Mouse (Mus musculus): ENCODE results near the gene Zfp991.
"Not testable (repeated sequence)": the region's sequence is repeated elsewhere in the genome, so short reads cannot be mapped to it uniquely, and the experiment has no call there.

Zfp991 gene

GRCm38 (mm10) chr4:147181969-147182705 is 50.3 kb downstream of the Zfp991 start:
- DNase-seq (ENCODE audit: low spot score): not testable (repeated sequence)

DNA sequence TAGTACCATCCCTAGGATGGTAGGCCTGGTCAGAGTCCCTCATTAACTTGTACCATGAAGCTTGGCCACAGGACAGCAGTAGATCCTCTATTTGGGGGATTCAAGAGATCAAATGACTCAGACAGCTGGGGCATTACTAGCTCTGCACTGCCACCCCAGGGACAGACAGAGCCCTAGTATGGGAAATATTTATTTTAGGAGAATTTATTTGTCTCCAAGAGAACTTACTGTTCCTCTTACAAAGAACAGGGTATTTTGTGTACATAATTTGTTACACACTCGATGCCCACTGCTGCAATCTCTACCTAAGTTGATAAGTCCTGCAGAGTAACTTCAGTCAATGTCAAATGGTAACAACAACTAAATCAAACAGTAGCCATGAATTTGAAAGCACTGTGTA is 55.0 kb downstream of the Zfp991 start:
- DNase-seq (ENCODE audit: low spot score): not testable (repeated sequence)

GRCm38 (mm10) chr4:147187283-147187965 is 55.6 kb downstream of the Zfp991 start:
- not testable (repeated sequence) for DNase-seq (ENCODE audit: low spot score)

- DNase-seq (ENCODE audit: low spot score): not testable (repeated sequence)
Observed at GRCm38 (mm10) chr4:147195186-147195585, 63.3 kb downstream of the Zfp991 start.

- not testable (repeated sequence) for DNase-seq (ENCODE audit: low spot score)
Observed at GRCm38 (mm10) chr4:147197210-147197609, 65.4 kb downstream of the Zfp991 start.

DNA sequence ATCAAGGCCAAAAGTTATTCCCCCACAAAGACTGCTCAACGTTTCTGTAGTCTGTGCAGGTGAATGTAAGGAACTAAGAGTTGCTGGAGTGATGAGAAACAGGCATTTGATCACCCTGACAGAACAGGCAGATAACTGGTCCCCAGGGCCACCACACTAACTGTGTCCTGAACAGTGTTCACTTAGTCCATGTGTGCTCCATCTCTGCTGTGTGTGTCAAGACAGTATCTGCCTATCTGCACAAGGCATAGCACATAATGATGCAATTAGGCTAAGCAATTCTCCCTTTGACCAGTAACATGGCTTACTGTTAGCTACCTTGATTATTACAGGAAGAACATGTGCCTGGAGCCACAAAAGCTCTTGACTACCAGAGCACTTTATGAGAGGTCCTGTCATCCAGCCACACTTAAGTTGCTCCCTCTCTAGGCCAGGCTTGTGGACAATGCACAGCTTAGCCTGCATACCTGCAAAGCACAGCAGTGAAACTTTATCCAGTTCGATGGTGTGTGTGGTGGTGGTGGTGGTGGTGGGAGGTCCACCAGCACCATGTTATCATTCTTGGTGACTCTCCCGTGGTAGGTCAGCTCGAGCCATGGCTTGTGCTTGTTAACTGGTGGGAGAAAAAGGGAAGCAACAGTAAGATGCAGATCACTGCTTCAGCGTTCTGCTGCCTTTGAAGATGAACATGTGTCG is 67.4 kb downstream of the Zfp991 start:
- not testable (repeated sequence) for DNase-seq (ENCODE audit: low spot score)

- not testable (repeated sequence) for DNase-seq (ENCODE audit: low spot score)
Observed at GRCm38 (mm10) chr4:147201920-147202660, 70.3 kb downstream of the Zfp991 start.

DNA sequence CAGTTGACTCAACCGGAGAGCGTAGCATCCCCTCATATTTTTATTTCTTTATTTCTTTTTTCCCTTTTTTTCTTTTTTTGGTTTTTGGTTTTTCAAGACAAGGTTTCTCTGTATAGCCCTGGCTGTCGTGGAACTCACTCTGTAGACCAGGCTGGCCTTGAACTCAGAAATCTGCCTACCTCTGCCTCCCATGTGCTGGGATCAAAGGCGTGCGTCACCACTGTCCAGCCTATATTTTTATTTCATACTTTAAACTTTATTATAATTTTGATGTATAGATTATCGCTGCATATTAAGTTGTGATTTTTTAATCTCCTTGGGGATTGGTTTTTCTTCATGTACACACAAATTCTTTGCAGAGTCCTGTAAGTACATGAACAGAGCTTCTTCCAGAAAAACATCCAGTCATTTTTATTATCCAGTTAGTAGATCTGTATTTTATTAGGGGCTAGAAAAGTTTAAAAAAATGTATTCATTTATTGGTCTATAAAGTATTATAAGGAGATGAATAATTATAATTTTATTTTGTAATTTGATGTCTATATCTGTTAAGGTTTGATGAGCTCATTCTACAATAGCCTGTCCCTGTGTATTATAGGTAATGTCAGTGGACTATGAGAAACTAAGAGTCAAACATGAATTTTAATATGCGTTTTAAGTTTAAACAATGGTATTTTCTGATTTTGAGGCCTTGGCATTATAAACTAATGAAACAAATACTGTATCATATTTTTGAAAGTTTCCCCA is 80.5 kb downstream of the Zfp991 start:
- DNase-seq (ENCODE audit: low spot score): not testable (repeated sequence)

DNA sequence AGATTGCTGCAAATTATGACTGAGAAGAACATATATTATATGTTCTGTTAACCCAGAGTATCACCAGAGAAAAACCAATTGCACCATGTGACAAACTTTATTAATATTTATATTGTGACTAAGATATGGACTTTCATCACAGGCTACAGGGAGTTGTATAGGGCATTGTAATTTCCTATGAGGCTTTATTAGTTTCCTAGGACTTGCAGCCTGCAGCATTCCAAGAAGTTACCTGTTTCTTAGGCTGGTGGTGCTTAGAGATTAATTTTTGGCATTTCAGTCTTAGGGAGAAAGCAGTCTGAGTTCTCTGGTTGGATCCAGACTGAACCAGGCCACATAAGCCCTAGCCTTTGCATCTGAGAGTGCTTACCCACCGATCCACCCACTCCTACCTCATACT is 82.4 kb downstream of the Zfp991 start:
- DNase-seq (ENCODE audit: low spot score): not testable (repeated sequence)

DNA sequence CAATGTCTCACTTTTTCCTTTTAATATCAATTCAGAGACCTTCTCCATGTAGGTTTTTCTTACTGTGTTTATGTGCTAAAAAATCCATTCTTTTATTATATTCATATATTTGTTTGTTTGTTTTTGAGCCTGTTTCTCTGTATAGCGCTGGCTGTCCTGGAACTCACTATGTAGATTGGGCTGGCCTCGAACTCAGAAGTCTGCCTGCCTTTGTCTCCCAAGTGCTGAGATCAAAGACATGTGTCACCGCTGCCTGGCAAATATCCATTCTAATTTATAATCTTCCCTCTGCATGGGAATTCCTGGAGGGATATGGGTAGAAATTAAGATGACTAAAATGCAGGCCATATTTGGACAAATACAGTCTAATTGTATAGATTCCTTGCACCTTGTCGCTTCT is 85.8 kb downstream of the Zfp991 start:
- not testable (repeated sequence) for DNase-seq (ENCODE audit: low spot score)

DNA sequence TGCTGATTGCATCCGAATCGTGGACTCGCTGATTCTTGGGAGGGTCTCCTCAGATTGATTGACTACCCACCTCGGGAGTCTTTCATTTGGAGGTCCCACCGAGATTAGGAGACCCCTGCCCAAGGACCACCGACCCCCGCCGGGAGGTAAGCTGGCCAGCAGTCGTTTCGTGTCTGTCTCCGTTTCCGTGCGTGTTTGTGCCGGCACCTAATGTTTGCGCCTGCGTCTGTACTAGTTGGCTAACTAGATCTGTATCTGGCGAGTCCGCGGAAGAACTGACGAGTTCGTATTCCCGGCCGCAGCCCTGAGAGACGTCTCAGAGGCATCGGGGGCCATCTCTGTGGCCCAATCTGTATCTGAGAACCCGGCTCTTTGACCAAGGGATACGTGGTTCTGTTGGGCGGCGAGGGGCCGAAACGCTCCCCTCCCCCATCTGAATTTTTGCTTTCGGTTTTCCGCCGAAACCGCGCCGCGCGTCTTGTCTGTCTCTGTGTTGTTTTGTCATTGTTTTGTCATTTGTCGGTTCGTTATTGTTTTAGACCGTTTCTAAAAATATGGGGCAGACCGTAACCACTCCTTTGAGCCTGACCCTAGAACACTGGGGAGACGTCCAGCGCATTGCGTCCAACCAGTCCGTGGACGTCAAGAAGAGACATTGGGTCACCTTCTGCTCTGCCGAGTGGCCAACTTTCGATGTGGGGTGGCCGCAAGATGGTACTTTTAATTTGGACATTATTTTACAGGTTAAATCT is 87.7 kb downstream of the Zfp991 start:
- not testable (repeated sequence) for DNase-seq (ENCODE audit: low spot score)

DNA sequence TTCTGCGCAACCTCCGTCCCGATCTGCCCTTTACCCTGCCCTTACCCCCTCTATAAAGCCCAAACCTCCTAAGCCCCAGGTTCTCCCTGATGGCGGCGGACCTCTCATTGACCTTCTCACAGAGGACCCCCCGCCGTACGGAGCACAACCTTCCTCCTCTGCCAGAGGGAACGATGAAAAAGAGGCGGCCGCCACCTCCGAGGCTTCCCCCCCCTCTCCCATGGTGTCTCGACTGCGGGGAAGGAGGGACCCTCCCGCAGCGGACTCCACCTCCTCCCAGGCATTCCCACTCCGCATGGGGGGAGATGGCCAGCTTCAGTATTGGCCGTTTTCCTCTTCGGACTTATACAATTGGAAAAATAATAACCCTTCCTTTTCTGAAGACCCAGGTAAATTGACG is 88.4 kb downstream of the Zfp991 start:
- not testable (repeated sequence) for DNase-seq (ENCODE audit: low spot score)

DNA sequence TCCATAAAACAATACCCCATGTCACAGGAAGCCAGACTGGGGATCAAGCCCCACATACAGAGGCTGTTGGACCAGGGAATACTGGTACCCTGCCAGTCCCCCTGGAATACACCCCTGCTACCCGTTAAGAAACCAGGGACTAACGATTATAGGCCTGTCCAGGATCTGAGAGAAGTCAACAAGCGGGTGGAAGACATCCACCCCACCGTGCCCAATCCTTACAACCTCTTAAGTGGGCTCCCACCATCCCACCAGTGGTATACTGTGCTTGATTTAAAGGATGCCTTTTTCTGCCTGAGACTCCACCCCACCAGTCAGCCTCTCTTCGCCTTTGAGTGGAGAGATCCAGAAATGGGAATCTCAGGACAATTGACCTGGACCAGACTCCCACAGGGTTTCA is 90.2 kb downstream of the Zfp991 start:
- not testable (repeated sequence) for DNase-seq (ENCODE audit: low spot score)

GRCm38 (mm10) chr4:147223778-147224435 is 92.1 kb downstream of the Zfp991 start:
- not testable (repeated sequence) for DNase-seq (ENCODE audit: low spot score)

DNA sequence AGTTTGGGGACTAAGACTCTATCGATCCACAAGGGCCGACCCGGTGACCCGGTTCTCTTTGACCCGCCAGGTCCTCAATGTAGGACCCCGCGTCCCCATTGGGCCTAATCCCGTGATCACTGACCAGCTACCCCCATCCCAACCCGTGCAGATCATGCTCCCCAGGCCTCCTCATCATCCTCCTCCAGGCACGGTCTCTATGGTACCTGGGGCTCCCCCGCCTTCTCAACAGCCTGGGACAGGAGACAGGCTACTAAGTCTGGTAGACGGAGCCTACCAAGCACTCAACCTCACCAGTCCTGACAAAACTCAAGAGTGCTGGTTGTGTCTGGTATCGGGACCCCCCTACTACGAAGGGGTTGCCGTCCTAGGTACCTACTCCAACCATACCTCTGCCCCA is 93.8 kb downstream of the Zfp991 start:
- not testable (repeated sequence) for DNase-seq (ENCODE audit: low spot score)

DNA sequence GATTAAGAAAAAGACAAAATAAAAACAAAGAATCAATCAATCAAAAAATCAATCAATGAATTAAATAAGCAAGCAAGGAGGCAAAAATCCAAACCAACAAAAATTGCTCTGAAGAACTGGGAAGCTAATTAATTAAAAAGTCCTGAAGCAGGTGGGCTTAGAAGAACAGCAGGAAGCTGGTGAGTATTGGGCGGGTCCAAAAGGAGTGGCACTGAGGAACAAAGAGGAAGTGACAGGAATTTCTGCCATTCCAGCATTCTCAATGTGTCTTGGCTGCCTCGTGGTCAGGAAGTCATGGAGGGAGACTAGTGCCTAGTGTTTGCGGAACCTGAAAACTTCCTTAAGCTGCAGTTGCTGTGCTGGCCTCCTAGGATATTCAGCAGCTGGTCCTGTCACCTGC is 98.2 kb downstream of the Zfp991 start:
- not testable (repeated sequence) for DNase-seq (ENCODE audit: low spot score)
